Comparison of ENCODE assay signal across 23 mouse cellular contexts in the genomic region with DNA sequence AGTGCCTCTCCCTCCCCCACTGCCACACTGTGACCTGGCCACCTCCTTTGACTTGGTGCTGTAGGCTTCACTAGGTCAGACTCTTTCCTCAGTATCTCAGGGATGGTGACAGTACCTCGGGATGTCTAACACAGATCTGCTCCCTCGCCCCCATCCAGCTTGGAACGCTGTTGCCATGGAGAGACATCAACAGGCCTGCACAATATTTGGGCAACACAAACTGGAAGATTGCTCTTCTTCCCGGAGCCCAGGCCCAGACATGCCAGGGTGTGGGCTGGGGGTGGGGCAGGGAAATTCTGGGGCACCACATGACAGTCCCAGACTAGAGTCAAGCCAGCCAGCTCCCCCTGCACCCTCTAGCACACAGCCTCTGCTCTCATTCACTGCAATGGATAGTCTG.
DNase-seq lines count a peak whose midpoint lies in the region; ATAC-seq lines count a peak whose summit lies in the region.
"Had no signal": no experiment of that assay in that cellular context is flagged by ENCODE, and none has a peak within 500 bp of the region (broad histone marks: within the 10 kb centered on the region; RNA-seq: fewer than 3 reads in every experiment).

No protein-coding gene starts in this region.

- H3K36me3 ChIP-seq in forebrain, embryonic 13.5 days (ENCODE audit: poor library complexity, severe bottlenecking) = no peaks in the 10 kb centered on the region
- H3K36me3 ChIP-seq: hindbrain, embryonic 10.5 days; limb, embryonic 15.5 days; liver, embryonic 15.5 days; neural tube, embryonic 15.5 days had no signal

- no peak overlapping the region for H3K9ac ChIP-seq in forebrain, embryonic 13.5 days
- H3K9ac ChIP-seq: limb, embryonic 15.5 days; liver, embryonic 15.5 days; neural tube, embryonic 15.5 days had no signal

- no peak overlapping the region for H3K27ac ChIP-seq in forebrain, embryonic 13.5 days
- H3K27ac ChIP-seq: hindbrain, embryonic 10.5 days; kidney, postnatal 0 days; layer of hippocampus, adult 2 months; limb, embryonic 15.5 days; liver, embryonic 15.5 days; neural tube, embryonic 15.5 days had no signal

- H3K4me3 ChIP-seq in forebrain, embryonic 13.5 days = no peak overlapping the region
- H3K4me3 ChIP-seq: hindbrain, embryonic 10.5 days; layer of hippocampus, adult 2 months; limb, embryonic 15.5 days; liver, embryonic 15.5 days; neural tube, embryonic 15.5 days had no signal

- peak; percentile 25 for DNase-seq in gastrocnemius, adult 18-20 months (ENCODE audit: low spot score)
- DNase-seq in gastrocnemius, postnatal 4 days (ENCODE audit: low spot score in 2 of 2) = no peak
- DNase-seq in urinary bladder, postnatal 14 days (ENCODE audit: low spot score) = peak; percentile 21
- DNase-seq in urinary bladder, adult 2 months (ENCODE audit: low spot score) = no peak
- peak; percentile 32 for DNase-seq in heart, postnatal 25 days (ENCODE audit: low spot score)
- DNase-seq in adrenal gland, postnatal 36 days = no peak
- DNase-seq: adrenal gland, postnatal 14 days; cerebellum, adult 11 months; cerebellum, postnatal 10 days; kidney, adult 18-20 months; layer of hippocampus, postnatal 36 days; right cerebral cortex, postnatal 14 days; spleen, adult 18-20 months had no signal

- no peak overlapping the region for H3K4me2 ChIP-seq in forebrain, embryonic 13.5 days
- H3K4me2 ChIP-seq: limb, embryonic 15.5 days; liver, embryonic 15.5 days; neural tube, embryonic 15.5 days had no signal

- H3K4me1 ChIP-seq in forebrain, embryonic 13.5 days = no peaks in the 10 kb centered on the region
- H3K4me1 ChIP-seq: hindbrain, embryonic 10.5 days; liver, embryonic 15.5 days; neural tube, embryonic 15.5 days had no signal

- 80% methylated on average over 4 of the region's 4 CpGs for WGBS in forebrain, embryonic 13.5 days

- intact Hi-C loops in heart, postnatal 25 days (cut with DNase I) = no loop called here

- ATAC-seq in forebrain, embryonic 13.5 days = no peak
- ATAC-seq: CD4-positive, CD25-positive, alpha-beta regulatory T cell, adult 4 months; forebrain, embryonic 14.5 days; midbrain, embryonic 16.5 days had no signal

- H3K9me3 ChIP-seq in forebrain, embryonic 13.5 days (replicated peaks) = no peaks in the 10 kb centered on the region
- H3K9me3 ChIP-seq: hindbrain, embryonic 10.5 days; limb, embryonic 15.5 days; liver, embryonic 15.5 days; neural tube, embryonic 15.5 days had no signal

- no peaks in the 10 kb centered on the region; the same call in 1 of the 2 replicates for H3K27me3 ChIP-seq in forebrain, embryonic 13.5 days
- H3K27me3 ChIP-seq: limb, embryonic 15.5 days; liver, embryonic 15.5 days; neural tube, embryonic 15.5 days had no signal

Comparison
In these comparisons a context has a peak if more than half of its experiments do, and no peak if none do; other contexts are left out.
1. DNase-seq: peak in gastrocnemius, adult 18-20 months (single experiment), urinary bladder, postnatal 14 days (single experiment) and heart, postnatal 25 days (single experiment); none in gastrocnemius, postnatal 4 days (0 of 2), urinary bladder, adult 2 months (single experiment) and adrenal gland, postnatal 36 days (0 of 2).